Mouse (Mus musculus): ENCODE results near the gene Myl6b.
"Not testable (repeated sequence)": the region's sequence is repeated elsewhere in the genome, so short reads cannot be mapped to it uniquely, and the experiment has no call there.

Gene Myl6b

DNA sequence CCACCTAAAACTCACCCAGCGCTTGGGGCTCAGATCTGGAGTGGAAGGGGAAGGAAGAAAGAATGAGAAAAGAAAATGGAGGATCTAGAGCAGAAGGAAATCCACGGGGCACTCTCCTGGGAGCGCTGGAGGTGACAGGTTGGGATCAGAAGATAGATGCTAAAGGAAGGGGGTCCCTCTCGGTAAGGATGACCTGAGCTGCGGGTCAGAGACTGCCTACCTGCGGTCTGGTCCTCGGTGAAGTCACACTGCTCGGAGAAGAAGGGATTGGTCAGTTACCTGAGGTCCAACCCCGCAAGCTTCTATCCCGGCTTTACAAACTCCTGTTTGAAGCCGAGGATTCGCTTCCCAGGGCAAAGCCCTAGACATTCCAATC lies 5.2 kb downstream of the Myl6b start:
- DNase-seq (ENCODE audit: low spot score), result no peak

DNA sequence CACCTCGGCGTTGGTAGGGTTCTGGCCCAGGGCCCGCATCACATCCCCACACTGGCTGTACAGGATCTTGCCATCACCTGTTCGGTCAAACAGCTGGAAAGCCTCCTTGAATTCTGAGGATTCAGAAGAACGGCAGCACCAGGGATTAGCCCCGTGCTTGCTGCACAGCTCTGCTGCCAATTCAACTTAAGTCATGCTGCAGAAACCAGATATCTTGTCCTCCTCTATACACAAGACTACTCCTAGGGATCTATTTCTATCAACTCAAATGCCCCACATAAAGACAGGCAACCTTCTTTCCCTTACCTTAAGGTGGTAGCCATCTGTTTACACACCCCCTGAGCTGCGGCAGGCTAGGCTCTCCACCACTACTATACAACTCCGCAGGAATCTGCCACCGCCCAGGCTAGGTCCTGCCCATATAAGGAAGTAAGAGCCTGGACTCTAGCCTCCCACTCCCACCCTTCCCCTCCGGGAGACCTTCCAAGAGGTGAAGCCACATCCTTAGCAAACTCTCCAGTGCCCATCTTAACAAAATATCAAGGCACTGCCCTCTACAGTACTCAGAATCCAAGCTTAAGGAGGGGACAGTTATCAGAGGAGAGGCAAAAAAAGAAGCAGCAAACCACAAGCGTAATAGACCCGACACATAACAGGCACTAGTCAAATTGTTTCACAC lies 5.7 kb downstream of the Myl6b start:
- DNase-seq (ENCODE audit: low spot score), result no peak

DNA sequence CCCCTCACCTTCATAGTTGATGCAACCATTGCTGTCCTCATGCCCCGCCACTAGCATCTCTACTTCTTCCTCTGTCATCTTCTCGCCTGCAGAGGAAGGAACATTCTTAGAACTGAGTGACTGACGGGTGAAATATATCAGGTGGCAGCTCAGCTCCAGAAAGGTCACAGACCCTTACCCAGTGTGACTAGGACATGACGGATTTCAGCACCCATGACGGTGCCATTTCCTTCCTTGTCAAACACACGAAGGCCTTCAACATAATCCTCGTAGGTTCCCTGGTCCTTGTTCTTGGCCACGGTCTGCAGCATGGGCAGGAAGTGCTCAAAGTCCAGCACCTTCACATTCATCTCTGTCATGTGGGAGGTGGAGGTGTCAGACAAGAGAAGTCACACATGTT lies 6.4 kb downstream of the Myl6b start:
- DNase-seq (ENCODE audit: low spot score), result not testable (repeated sequence)

DNA sequence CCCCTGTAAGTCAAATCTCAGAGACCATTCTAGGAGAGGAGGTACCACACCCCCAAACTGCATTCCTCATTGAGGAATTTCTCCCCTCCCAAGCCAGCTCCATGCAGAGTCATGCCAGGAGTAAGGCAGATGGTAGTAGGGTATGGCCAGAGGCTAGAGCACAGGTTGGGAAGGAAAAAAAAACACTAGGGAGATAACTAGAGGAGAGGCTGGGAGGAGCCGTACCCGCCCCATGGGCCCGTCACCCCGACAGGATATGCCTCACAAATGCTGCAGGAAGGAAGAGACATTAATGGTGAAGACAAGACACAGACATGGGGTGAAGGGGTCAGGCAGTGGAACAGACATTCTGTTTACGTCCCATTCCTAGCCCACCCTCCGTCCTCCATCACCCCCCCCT lies 7.0 kb downstream of the Myl6b start:
- DNase-seq (ENCODE audit: low spot score), result no peak

DNA sequence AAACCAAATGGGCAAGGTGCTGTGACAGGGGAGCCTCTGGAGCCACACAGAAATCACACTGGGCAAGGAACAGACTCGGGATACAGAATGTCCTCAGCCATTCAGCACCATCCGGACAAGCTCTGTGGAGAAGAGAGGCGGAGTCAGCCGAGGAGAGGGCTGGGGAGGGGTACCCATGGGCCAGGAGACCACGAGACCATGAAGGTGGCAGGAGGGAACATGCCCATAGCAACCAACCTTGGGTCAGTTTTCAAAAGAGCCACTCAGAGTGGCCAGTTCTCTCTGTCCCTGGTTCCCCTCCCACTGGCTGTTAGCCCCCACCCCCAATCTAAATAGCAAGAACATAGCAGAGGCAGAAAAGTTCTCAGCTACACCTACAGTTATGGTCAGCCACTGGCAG lies 7.6 kb downstream of the Myl6b start:
- no peak for DNase-seq (ENCODE audit: low spot score)

DNA sequence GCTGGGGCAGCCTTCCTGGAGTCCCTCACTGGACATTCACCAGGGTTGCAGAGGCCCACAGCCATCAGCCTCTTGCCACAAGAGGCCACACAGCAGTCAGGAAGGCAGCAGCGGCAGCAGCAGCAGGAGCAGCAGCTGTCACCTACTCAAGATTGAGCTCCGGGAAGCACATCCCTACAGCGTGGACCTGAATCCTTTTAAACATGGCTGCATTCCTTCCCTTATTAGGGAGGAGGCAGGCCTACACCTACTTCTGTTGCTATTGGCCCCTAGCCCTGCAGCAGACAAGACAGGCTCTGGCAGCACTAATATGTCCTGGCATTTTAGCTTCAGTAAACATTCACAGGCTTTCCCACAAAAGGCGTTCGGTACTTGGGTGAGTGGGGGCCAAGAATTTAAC lies 8.3 kb downstream of the Myl6b start:
- DNase-seq (ENCODE audit: low spot score), result no peak

DNA sequence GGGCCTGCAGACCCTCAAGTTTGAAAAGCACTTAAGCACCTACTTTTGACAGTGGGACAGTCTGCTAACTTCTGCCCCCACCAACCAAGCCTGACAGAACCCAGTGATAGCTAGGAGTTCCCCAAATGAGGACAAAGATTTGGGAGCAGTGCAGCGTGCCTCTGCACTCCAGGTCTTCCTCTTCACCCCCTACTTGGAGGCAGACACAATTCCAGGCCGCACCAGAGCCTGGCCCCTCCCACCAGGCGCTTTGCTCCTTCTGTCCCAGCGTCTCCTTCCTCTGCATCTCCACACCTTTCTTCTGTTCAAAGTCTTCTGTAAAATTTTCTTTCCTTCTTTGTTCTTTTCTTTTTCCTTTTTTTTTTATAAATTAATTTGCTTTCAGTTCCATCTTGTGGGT lies 8.7 kb downstream of the Myl6b start:
- no peak for DNase-seq (ENCODE audit: low spot score)

DNA sequence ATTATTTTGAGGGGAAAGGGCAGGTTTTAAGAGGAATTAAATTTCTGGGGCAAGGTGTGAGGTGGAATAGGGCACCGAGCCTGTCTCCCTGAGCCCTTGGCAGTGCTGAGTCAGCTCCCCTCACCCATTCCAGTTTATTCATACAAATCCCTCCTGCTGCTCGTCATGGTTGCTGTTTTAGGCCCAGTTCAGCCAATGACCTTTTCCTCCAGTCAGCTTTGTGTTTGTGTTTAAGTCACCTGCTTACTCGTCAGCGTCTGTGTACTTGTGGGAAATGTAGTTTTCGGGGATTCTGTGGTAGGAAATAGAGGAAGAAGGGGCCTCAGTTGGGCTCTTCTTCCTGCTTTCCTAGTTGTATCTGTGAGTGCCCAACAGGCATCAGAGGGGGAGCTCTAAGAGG lies 9.1 kb downstream of the Myl6b start:
- DNase-seq (ENCODE audit: low spot score), result no peak

DNA sequence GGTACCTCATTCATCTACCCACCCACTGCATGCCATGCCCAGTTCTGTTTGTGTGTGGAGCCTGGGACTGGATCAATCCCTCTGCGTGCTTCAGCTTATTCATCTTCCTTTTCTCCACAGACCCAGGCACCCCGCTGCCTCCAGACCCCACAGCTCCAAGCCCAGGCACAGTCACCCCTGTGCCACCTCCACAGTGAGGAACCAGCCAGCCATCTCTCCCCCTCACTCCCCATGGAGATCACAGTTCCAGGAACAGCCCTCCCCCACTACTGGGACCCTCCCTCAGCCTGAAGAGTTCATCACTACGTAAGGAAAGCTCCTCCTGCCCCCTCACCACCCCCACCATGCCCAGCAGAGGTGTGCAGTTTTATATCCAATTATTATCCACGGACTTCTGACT lies 9.7 kb downstream of the Myl6b start:
- no peak for DNase-seq (ENCODE audit: low spot score)

DNA sequence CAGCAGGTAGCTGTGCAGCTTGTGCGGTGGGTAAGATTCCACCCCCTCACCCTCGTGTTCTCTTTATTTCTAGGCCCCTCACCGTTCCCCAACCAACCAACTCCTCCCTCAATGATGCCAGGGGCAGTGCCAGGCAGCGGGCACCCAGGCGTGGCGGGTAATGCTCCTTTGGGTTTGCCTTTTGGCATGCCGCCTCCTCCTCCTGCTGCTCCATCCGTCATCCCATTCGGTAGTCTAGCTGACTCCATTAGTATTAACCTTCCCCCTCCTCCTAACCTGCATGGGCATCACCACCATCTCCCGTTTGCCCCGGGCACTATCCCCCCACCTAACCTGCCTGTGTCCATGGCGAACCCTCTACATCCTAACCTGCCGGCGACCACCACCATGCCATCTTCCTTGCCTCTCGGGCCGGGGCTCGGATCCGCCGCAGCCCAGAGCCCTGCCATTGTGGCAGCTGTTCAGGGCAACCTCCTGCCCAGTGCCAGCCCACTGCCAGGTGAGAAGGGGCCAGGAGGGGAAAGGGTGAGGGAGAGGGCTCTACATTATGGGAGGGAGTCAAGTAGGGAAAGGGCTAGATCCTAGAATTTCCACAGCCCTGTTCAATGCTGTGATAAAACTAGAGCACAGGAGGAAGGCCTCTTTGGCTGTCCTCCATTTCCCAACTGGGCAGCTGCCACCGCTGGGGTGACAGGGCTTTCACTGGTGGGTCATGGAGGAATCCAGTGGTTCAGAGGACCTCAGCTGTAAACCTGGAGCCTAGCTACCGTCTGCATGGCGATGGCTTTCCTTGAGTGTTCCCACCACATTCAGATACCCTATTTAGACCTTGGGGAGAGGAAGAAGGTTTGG lies 10.4 kb downstream of the Myl6b start:
- no peak for DNase-seq (ENCODE audit: low spot score)

DNA sequence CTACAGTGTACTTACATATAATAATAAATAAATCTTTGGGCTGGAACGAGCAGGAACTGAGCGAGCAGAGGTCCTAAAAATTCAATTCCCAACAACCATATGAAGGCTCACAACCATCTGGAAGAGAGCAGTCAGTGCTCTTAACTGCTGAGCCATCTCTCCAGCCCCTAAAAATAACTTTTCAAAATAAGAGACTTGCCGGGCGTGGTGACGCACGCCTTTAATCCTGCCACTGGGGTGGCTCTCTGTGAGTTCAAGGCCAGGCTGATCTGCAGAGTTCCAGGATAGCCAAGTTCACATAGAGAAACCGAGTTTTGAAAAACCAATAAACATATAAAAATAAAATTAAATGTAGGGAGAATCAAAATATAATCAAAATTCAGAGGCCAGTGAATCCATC lies 12.1 kb downstream of the Myl6b start:
- no peak for DNase-seq (ENCODE audit: low spot score)

DNA sequence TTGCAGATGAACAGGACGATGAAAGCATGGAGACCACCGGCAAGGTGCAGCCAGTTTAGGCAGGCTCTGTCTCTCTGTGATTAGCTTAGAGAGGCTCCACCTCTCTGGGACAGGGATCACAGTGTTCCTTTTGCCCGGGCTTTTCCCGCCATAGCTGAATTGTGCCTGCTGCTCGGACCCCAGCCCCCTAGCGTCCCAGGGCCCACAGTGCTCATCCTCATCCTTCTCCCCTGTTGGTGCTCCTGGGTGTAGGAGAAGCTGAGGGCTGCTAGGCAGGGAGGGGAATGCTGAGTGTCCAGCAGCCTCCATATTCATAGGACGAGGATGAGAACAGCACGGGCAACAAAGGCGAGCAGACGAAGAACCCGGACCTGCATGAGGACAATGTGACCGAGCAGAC lies 24.1 kb downstream of the Myl6b start:
- DNase-seq (ENCODE audit: low spot score), result no peak

DNA sequence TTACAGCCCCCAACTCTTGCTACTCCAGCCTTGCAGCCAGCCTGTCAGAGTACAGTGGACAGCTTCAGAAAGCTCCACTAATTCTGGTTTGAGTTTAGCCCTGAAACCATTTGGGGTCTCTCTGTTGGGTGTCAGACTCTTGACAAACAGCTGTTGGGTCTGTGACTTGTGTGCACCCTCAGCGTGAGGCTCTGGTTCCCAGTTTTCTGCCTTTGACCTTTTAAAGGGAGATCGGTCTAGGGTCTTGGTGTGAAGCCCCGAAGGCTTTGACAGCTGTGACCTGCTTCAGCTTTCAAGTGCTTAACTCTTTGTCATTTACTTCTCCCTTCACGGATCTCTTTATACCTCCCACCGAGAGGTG lies 38.2 kb downstream of the Myl6b start:
- no peak for DNase-seq (ENCODE audit: low spot score)

DNA sequence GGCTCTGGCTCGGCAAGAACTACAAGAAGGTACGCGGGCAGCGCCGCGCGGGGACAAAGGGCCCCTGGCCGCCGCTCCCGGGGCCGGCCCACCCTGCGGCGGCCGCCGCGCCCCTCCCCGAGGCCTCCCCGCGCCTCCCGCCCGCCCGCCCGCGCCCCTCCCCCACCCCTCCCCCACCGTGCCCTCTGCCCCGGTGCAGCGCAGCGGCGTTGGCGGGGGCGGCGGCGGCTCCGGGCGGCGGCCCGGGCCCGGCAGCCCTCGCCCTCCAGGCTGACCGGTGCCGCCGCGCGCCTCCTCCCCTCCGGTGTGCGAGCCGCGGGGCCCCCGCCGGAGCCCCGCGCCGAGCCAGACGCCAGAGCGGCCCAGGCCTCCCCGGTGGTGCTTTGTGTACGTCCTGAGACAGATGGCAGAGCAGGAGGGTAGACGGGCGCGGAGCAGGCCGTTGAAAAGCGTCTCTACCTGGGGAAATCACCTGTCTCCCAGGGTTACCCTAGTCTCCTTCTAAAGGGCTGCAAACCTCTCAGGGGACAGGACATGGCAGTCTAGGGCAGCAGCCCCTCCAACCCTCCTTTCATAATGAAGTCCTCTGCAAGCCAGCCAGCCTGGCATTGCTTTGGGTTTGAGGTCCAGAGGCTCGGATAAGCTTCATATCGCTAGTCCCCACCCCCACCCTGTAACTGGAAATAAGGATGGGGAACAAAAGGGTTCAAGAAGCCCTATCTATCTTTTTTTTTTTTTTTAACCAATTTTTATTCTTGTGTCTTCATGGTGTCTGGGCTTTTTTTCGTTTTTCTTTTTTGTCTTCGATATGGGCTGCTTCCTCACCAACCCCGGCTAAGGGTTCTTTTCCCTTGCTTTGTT lies 38.8 kb downstream of the Myl6b start:
- DNase-seq (ENCODE audit: low spot score), result no peak

DNA sequence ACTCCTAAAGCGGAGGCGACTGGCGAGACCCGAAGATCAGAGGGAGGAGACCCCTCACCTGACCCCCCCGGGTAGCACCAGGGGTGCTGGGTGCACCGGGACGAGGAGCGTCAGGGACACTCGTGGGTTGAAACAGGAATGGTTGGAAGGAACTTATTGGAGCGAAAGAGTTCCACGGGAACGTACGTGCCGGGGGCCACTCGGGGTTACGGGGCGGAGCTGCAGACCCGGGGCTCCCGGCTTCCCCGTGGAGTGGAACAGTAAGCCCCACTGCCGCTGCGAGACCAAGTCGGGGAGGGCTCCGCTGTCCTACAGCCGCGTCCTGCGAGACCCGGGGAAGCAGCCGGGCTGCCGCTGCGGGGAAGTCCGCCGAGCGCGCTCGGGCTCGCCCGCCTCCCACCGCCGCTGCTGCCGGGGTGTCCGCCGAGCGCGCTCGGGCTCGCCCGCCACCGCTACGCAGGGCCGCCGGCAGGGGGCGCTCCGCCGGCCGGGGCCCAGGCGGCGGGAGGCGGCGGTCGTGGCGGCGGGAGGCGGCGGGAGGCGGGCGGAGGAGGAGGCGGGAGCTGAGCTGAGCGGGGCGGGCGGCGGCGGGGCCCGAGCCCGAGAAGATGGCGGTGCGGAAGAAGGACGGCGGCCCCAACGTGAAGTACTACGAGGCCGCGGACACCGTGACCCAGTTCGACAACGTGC lies 39.6 kb downstream of the Myl6b start, which contains the start of gene Smarcc2:
TSS of gene Smarcc2 (plus strand) at position 530 of the 690 bp plus-strand sequence.
- DNase-seq (ENCODE audit: low spot score), result peak; percentile 68

DNA sequence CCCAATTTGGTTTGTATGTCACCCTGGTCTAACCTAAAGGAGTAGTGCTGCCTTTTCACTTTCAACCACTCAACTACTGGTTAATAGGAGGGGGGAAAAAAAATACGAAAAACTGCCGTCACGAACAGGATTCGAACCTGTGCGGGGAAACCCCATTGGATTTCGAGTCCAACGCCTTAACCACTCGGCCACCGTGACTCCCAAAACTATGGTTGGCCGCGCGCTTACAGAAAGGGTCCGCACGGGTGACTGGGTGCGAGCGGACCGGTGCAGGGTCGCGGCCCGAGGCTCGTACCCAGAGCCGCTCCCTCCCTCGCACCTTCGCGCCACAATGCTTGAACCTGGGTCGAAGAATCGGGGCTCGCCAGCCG lies 40.2 kb downstream of the Myl6b start:
- DNase-seq (ENCODE audit: low spot score), result peak; percentile 79

DNA sequence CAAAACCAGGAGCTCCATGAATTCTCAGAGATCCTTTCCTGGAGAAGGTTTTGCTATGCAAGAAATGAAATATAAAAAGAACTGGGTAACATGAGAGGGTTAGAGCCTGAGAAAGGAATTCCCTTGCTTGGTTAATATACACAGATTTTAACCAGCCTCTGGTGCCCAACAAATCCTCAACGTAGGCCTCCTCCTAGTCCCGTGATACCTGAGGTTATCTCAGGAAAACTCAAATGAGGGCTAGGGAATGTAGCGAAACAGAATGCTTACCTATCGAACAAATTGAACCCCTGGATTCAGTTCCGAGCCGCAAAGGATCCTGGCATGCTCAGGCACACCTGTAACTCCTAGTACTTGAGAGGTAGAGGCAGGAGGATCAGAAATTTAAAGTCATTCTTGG lies 40.8 kb downstream of the Myl6b start:
- no peak for DNase-seq (ENCODE audit: low spot score)

DNA sequence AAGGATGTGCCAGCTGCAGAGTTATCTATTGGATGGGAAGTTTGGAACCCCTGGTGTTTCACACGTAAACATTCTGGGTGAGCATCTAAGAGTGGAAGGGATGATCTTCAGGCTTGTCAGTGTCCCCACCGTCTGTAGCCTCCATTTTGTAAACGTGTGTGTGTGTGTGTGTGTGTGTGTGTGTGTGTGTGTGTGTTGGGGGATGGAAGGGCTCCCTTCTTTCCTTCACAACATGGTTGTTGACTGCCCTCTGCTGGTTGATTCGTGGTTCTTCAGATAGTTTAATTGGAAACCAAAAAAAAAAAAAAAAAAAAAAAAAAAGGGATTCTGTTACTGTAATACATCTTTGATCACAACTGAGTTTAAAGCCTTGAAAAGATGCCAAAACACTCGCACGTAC lies 43.2 kb downstream of the Myl6b start:
- no peak for DNase-seq (ENCODE audit: low spot score)

DNA sequence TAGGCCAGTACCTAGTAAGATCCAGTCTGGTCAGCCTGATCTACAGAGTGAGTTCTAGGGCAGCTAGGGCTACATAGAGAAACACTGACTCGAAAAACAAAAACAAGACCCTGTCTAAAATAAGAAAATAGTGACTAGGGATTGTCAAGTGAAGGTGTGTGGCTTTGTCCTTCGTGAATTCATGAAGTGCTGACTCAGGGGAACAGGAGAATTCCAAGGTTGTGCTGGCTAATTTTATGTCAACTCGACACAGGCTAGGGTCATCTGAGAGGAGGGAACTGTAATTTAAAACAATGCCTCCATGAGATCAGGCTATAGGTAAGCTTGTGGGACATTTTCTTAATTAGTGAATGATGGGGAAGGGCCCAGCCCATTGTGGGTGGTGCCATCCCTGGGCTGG lies 44.0 kb downstream of the Myl6b start:
- DNase-seq (ENCODE audit: low spot score), result no peak

DNA sequence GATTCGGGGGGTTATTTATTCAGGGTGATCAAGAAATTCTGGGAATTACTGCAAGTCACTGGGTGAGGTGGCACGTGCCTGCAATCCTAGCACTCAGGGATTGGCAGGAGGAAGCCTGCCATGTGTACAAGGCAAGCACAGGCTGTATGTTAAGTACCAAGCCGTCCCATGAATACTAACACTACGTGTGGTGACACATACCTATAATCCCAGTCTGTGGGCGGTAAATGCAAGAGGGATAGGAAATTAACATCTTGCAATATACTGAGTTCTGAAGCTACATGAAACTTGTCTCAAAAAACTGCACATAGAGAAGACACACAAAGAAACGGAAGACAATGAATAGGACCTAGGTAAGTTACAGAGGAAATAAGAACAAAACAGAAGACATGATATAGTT lies 47.5 kb downstream of the Myl6b start:
- DNase-seq (ENCODE audit: low spot score), result no peak

DNA sequence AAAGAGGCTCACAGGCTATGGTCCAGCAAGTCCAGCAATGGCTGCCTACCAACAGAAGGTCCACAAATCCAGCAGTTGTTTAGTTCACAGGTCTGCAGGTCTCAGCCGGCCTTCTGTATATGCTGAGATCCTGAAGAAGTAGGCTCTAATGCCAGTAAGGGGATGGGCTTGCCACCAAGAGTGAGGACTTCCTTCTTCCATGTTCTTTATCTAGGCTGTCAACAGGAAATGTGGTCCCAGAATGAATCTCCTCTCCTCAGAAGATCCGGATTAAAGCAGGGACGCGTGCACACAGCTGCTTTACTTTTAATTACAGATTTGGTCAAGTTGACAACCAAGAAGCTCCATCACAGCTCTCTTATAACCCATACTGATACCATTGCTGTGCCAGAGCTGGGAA lies 53.1 kb downstream of the Myl6b start:
- DNase-seq (ENCODE audit: low spot score), result no peak

DNA sequence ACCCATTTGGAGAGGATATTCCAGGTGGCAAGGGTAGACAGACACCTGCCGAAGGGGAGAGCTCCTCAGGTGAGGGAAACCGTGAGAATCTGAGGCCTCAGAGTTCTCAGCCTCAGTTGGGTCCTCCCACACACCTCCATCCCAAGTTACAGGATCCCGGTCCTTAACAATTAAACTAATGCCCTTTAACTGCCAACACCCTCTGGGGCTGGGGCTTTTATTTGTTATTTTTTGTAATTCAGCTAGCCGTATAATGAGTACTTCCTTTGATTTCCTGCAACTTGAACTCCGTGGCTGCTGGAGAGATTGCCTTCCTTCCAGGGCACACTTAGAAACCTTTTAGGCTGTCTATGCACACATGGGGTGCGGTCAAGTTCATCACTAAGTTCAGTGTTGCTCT lies 54.1 kb downstream of the Myl6b start:
- no peak for DNase-seq (ENCODE audit: low spot score)
